Mouse (Mus musculus): ENCODE measurements around the gene Rai14. TPM values are rescaled to one million over a fixed set of nuclear protein-coding genes. Genes with fewer than 3 reads are reported as not detected.

Gene Rai14
- polyA plus RNA-seq, 1 experiment from 2014 or later = 12.7 TPM

DNA sequence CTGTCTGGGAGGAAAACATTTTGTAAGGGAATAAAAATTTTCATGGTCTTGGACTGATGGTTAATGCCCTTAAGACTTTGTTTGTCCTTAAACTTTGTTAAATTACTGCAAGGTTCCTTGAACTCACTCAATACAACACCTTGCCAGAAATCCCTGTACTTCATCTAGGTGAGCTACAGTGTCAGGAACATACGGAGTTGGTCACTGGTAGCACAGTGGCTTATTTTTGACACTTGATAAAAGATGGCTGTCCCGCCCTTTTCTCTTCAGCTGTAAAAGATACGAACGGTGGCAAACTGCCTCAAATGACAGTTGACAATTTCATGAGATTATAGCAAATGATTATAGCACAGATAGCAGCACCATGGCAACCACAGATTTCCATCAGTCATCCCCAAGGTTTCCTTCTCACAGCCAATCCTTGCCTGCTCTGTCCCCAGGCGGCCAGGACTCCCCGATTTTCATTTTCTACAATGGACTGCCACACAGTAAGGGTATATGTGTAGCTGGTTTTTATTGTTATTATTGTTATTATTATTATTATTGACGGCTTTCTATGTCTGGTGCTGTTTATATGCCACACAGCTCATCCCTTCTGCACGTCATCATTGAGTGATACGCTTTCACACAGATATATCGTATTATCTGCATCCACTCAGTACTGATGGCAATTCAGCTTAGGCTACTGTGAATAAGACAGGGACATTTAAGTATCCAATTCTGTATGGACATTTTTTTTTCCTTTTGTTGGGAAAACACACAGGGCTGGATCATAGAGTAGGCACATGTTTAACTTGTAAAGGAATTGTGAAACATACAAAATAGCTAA, 129.9 kb downstream of the Rai14 start:
- no peaks in the 10 kb centered on the region for H3K9me3 ChIP-seq (replicated peaks; ENCODE audit: control insufficient read depth, low read length)
- no peak overlapping the region for H3K27ac ChIP-seq (ENCODE audit: low read length)
- H3K4me3 ChIP-seq (ENCODE audit: low read length) = no peak overlapping the region
- no peaks in the 10 kb centered on the region for H3K4me1 ChIP-seq (ENCODE audit: control insufficient read depth, insufficient read depth, low read length)
- H3K27me3 ChIP-seq (ENCODE audit: control insufficient read depth, insufficient read depth, low read length) = no peaks in the 10 kb centered on the region
- no peak for ATAC-seq (replicated peaks; ENCODE audit: extremely low read depth, insufficient read depth, low FRiP score)
- H3K36me3 ChIP-seq (ENCODE audit: control insufficient read depth, insufficient read depth) = no peaks in the 10 kb centered on the region
- H3K4me2 ChIP-seq (ENCODE audit: low read depth, low read length) = no peak overlapping the region
- H3K9ac ChIP-seq (ENCODE audit: low read length) = no peak overlapping the region
- WGBS = 76% methylated on average over 10 of the region's 10 CpGs

DNA sequence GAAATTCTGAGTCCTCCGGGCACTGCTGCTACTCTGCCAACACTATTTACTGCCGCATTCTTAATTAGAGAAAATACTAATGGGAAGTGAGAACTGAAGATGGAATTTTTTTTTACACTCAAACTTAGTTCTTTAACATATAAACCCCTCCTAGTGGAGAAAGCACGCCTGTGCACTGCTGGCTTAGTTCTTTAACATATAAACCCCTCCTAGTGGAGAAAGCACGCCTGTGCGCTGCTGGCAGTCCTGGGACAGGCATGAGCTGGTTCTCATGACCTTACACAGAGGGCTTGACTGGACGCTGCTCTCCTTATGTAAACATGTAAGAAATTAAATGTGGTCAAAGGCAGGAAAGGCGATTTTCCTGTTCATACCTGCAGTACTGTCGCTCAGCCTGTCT, 131.0 kb downstream of the Rai14 start:
- 0 out of 2 replicates have a peak, but pooled peaks cover 6% of the 10 kb centered on the region for H3K4me1 ChIP-seq (ENCODE audit: control insufficient read depth, insufficient read depth, low read length)
- H3K27me3 ChIP-seq (ENCODE audit: control insufficient read depth, insufficient read depth, low read length) = no peaks in the 10 kb centered on the region
- H3K36me3 ChIP-seq (ENCODE audit: control insufficient read depth, insufficient read depth) = no peaks in the 10 kb centered on the region
- WGBS = 48% methylated on average over 8 of the region's 8 CpGs
- H3K4me3 ChIP-seq (ENCODE audit: low read length) = no peak overlapping the region
- H3K4me2 ChIP-seq (ENCODE audit: low read depth, low read length) = no peak overlapping the region
- H3K27ac ChIP-seq (ENCODE audit: low read length) = no peak overlapping the region
- H3K9ac ChIP-seq (ENCODE audit: low read length) = no peak overlapping the region
- H3K9me3 ChIP-seq (replicated peaks; ENCODE audit: control insufficient read depth, low read length) = no peaks in the 10 kb centered on the region
- peak; percentile 70; the same call in 1 of the 2 replicates for ATAC-seq (replicated peaks; ENCODE audit: extremely low read depth, insufficient read depth, low FRiP score)

DNA sequence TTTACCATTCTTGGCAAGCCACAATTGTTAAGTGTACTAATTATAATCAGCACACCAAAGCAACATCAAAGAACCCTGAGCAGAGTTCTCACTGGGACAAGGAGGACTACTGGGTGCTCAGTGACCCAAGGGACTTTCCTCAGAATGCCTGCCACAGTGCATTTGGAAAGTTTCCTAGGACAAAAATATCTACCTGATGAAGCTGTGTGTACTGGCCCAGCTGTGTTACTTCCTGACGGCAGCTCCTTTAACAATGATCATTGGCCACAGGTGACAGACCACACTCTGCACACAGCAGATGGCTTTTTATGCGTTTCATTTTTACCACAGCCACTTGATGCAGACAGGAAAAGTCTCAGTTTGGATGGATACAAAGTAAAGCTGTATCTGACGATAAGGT, 135.3 kb downstream of the Rai14 start:
- ATAC-seq (replicated peaks; ENCODE audit: extremely low read depth, insufficient read depth, low FRiP score) = 0 out of 2 replicates have a peak, but pooled peaks have one; percentile 6
- H3K4me3 ChIP-seq (ENCODE audit: low read length) = no peak overlapping the region
- H3K36me3 ChIP-seq (ENCODE audit: control insufficient read depth, insufficient read depth) = no peaks in the 10 kb centered on the region
- H3K4me1 ChIP-seq (ENCODE audit: control insufficient read depth, insufficient read depth, low read length) = 0 out of 2 replicates have a peak, but pooled peaks cover 6% of the 10 kb centered on the region
- H3K4me2 ChIP-seq (ENCODE audit: low read depth, low read length) = peak overlapping the region; percentile 42
- no peaks in the 10 kb centered on the region for H3K27me3 ChIP-seq (ENCODE audit: control insufficient read depth, insufficient read depth, low read length)
- WGBS = 79% methylated on average over 3 of the region's 3 CpGs
- no peak overlapping the region; the same call in 1 of the 2 replicates for H3K27ac ChIP-seq (ENCODE audit: low read length)
- H3K9me3 ChIP-seq (replicated peaks; ENCODE audit: control insufficient read depth, low read length) = no peaks in the 10 kb centered on the region
- no peak overlapping the region for H3K9ac ChIP-seq (ENCODE audit: low read length)

DNA sequence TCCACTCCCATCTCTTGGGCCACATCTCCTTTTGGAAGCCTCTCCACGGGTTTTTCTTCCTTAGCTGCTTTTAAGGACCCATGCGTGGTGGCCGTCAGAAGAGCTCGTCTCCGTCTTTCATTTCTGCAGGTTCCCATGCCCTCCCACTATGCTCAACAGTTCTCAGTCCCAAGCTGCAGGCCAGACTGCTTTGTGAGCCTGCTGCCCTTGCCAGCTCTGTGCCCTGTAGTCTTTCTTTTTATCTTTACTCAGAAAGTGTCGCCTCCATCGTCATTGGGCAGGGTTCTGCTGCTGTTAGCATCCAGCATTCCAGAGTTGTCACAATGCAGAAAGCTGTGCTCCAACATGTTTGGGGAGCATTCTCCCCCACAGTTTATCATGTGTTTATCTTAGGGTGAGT, 147.9 kb downstream of the Rai14 start:
- Histone ChIP-seq H3K27me3 (ENCODE audit: control insufficient read depth, insufficient read depth, low read length) (no peaks in the 10 kb centered on the region), H3K4me1 (ENCODE audit: control insufficient read depth, insufficient read depth, low read length) (no peaks in the 10 kb centered on the region), H3K4me2 (ENCODE audit: low read depth, low read length) (no peak overlapping the region), H3K27ac (ENCODE audit: low read length) (no peak overlapping the region), H3K4me3 (ENCODE audit: low read length) (no peak overlapping the region), H3K9me3 (replicated peaks; ENCODE audit: control insufficient read depth, low read length) (no peaks in the 10 kb centered on the region), H3K9ac (ENCODE audit: low read length) (no peak overlapping the region), H3K36me3 (ENCODE audit: control insufficient read depth, insufficient read depth) (peaks cover 8% of the 10 kb centered on the region)
- 70% methylated on average over 7 of the region's 7 CpGs for WGBS
- ATAC-seq (replicated peaks; ENCODE audit: extremely low read depth, insufficient read depth, low FRiP score) = no peak

DNA sequence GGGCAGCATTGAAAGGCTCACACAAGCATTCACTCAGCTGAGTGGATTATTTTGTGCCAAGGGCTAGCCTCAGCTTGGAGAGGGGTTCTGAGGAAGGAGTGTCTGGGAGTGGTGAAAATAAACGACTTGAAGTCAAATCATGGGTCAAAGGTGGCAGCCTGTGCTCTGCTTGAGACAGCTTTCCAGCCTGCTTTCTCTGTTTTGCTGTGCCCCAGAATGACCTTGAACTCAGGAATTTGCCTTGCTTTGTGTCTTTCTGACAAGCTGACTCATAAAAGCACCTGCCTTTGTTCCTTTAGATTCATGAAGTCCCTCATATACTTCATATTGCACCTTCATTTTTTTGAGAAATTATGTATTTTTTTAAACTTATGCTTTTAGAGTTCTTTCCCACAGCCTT, 150.2 kb downstream of the Rai14 start:
- 41% methylated on average over 1 of the region's 1 CpGs for WGBS
- ATAC-seq (replicated peaks; ENCODE audit: extremely low read depth, insufficient read depth, low FRiP score) = no peak

DNA sequence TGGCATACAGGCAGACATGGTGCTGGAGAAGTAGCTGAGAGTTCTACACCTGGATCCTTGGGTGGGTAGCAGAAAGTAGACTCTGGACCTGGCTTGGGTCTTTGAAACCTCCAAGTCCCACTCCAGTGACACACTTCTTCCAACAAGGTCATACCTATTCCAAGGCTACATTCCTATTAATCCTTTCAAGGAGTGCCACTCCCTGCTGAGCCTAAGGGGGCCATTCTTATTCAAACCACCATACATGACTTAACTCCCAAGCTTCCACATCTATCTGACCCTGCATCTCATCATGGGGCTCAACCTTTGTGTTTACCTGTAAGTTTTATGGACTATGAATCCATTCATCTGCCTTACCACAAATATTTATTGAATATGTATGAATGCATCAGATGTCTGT, 152.1 kb downstream of the Rai14 start:
- Histone ChIP-seq H3K4me1 (ENCODE audit: control insufficient read depth, insufficient read depth, low read length) (no peaks in the 10 kb centered on the region), H3K27ac (ENCODE audit: low read length) (no peak overlapping the region), H3K4me3 (ENCODE audit: low read length) (no peak overlapping the region), H3K9ac (ENCODE audit: low read length) (no peak overlapping the region), H3K27me3 (ENCODE audit: control insufficient read depth, insufficient read depth, low read length) (no peaks in the 10 kb centered on the region), H3K36me3 (ENCODE audit: control insufficient read depth, insufficient read depth) (no peaks in the 10 kb centered on the region), H3K9me3 (replicated peaks; ENCODE audit: control insufficient read depth, low read length) (no peaks in the 10 kb centered on the region), H3K4me2 (ENCODE audit: low read depth, low read length) (no peak overlapping the region)
- ATAC-seq (replicated peaks; ENCODE audit: extremely low read depth, insufficient read depth, low FRiP score) = no peak

More for the DNA sequence above, 150.2 kb downstream of the Rai14 start:
- Histone ChIP-seq H3K4me2 (ENCODE audit: low read depth, low read length) (no peak overlapping the region), H3K9me3 (replicated peaks; ENCODE audit: control insufficient read depth, low read length) (no peaks in the 10 kb centered on the region), H3K27ac (ENCODE audit: low read length) (no peak overlapping the region), H3K36me3 (ENCODE audit: control insufficient read depth, insufficient read depth) (peaks cover 5% of the 10 kb centered on the region), H3K9ac (ENCODE audit: low read length) (no peak overlapping the region), H3K4me1 (ENCODE audit: control insufficient read depth, insufficient read depth, low read length) (no peaks in the 10 kb centered on the region), H3K27me3 (ENCODE audit: control insufficient read depth, insufficient read depth, low read length) (no peaks in the 10 kb centered on the region), H3K4me3 (ENCODE audit: low read length) (no peak overlapping the region)

DNA sequence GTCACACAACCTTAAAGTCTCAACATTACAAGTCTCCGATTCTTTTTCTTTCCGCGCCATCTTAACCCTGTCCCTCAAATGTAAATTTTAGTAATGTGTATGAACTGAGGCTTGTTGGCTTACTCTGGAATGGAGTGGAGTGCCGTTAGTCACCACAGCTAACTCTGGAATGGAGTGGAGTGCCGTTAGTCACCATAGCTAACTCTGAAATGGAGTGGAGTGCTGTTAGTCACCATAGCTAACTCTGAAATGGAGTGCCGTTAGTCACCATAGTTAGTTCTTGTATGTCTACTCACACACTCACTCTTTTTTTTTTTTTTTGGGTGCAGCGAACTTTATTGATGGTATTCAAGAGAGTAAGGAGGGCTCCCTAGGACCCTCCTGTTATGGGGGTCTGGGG, 154.4 kb downstream of the Rai14 start:
- Histone ChIP-seq H3K36me3 (ENCODE audit: control insufficient read depth, insufficient read depth) (no peaks in the 10 kb centered on the region), H3K4me3 (ENCODE audit: low read length) (no peak overlapping the region), H3K9me3 (replicated peaks; ENCODE audit: control insufficient read depth, low read length) (no peaks in the 10 kb centered on the region), H3K27me3 (ENCODE audit: control insufficient read depth, insufficient read depth, low read length) (no peaks in the 10 kb centered on the region), H3K27ac (ENCODE audit: low read length) (no peak overlapping the region), H3K9ac (ENCODE audit: low read length) (no peak overlapping the region), H3K4me2 (ENCODE audit: low read depth, low read length) (no peak overlapping the region), H3K4me1 (ENCODE audit: control insufficient read depth, insufficient read depth, low read length) (no peaks in the 10 kb centered on the region)
- WGBS = 83% methylated on average over 7 of the region's 7 CpGs
- no peak for ATAC-seq (replicated peaks; ENCODE audit: extremely low read depth, insufficient read depth, low FRiP score)

DNA sequence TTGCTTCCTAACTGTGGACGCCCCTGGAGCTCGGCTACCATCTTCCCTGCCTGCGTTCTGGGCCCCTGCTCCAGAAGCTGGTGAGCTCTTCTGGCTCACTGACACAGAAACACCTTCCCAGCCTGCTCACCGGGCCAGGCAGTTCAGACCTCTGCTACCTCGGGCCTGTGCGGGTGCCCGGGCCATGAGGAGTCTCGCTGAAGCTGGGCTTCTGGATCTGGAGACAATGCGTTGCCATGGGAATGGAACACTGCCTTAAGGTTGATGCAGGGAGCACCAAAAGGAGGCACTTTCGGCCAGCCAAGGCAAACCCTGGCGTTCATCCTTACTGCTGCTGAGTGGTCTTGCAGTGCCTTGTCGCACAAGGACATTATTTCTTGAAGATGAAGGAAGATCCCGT, 156.0 kb downstream of the Rai14 start, which contains the start of gene Ttc23l:
Gene Ttc23l (minus strand): TSS at position 204 of the 400 bp plus-strand sequence.
- no peak within 1 kb of the TSS for H3K9ac ChIP-seq (ENCODE audit: low read length)
- ATAC-seq (replicated peaks; ENCODE audit: extremely low read depth, insufficient read depth, low FRiP score) = no peak
- no peaks in the 10 kb centered on the region for H3K36me3 ChIP-seq (ENCODE audit: control insufficient read depth, insufficient read depth)
- H3K27ac ChIP-seq (ENCODE audit: low read length) = no peak within 1 kb of the TSS
- no peak within 1 kb of the TSS for H3K4me2 ChIP-seq (ENCODE audit: low read depth, low read length)
- H3K4me3 ChIP-seq (ENCODE audit: low read length) = no peak within 1 kb of the TSS
- H3K27me3 ChIP-seq (ENCODE audit: control insufficient read depth, insufficient read depth, low read length) = no peaks in the 10 kb centered on the region
- H3K4me1 ChIP-seq (ENCODE audit: control insufficient read depth, insufficient read depth, low read length) = no peaks in the 10 kb centered on the region
- WGBS = 86% methylated on average over 13 of the region's 13 CpGs
- H3K9me3 ChIP-seq (replicated peaks; ENCODE audit: control insufficient read depth, low read length) = no peaks in the 10 kb centered on the region

DNA sequence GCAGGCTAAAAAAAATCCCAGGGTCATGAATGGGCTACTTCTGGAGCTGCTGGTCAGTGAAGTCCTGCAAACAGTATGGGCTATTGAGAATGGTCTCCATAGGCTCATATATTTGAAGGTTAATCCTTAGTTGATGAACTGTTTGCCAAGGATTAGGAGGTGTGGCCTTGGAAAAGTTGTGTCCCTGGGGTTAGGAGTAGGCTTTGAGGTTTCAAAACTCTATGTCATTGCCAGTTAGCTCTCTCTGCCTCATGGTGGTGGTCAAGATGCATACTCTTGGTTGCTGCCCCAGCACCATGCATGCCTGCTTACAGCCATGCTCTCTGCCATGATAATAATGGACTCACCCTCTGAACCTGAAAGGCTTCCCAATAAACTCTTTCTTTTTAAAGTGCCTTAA, 160.1 kb downstream of the Rai14 start:
- no peaks in the 10 kb centered on the region for H3K36me3 ChIP-seq (ENCODE audit: control insufficient read depth, insufficient read depth)
- no peaks in the 10 kb centered on the region for H3K27me3 ChIP-seq (ENCODE audit: control insufficient read depth, insufficient read depth, low read length)
- no peak for ATAC-seq (replicated peaks; ENCODE audit: extremely low read depth, insufficient read depth, low FRiP score)
- no peak overlapping the region for H3K4me2 ChIP-seq (ENCODE audit: low read depth, low read length)
- H3K4me3 ChIP-seq (ENCODE audit: low read length) = no peak overlapping the region
- H3K9me3 ChIP-seq (replicated peaks; ENCODE audit: control insufficient read depth, low read length) = no peaks in the 10 kb centered on the region
- no peak overlapping the region for H3K27ac ChIP-seq (ENCODE audit: low read length)
- no peaks in the 10 kb centered on the region for H3K4me1 ChIP-seq (ENCODE audit: control insufficient read depth, insufficient read depth, low read length)
- H3K9ac ChIP-seq (ENCODE audit: low read length) = no peak overlapping the region
